Mouse (Mus musculus): ENCODE measurements around the gene Cdc25a. TPM values are rescaled to one million over a fixed set of nuclear protein-coding genes. Genes with fewer than 3 reads are reported as not detected.

The Cdc25a gene
- 39.7 and 58.2 TPM in 2 replicates for total RNA-seq (2017)

DNA sequence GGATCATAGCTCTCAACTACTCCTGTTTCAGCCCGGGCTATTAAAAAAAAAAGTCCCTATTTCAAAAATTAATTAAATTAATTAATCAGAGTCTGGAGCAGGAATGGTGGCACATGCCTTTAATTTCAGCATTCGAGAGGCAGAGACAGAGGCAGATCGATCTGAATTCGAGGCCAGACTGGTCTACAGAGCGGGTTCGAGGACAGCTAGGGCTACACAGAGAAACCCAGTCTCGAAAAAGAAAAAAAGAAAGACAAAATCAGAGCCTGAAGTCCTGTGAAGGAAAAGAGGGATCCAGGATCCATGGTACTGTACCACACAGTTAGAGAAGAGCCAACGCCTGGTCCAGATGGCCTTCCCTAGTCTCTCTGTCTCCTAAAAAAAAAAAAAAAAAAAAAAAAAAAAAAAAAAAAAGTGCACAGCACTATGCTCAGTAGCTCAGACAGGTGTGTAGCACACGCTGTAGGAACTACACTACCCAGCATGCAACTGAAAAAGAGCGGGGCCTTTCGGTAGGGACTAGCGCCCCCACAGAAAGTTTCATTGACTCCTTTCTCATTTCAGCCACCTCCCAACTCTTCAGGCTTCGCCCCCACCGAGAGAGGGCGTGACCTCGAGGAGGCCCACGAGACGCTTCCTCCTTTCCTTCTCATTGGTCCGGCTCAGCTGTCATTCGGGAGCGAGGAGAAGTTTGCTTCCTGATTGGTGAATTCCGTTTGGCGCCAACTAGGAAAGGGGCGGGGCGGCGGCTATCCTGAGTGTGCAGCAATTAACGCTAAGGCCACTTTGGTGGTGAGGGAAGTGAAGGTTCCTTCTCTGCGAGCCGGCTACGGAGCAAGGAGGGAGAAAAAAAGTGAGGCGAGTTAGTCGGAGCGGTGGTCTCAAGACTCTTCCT lies at the start of gene Cdc25a:
TSS of gene Cdc25a (plus strand) at position 783 of the 895 bp plus-strand sequence.
- ATAC-seq (replicated peaks; ENCODE audit: low read depth, poor library complexity, severe bottlenecking): peak; percentile 97

DNA sequence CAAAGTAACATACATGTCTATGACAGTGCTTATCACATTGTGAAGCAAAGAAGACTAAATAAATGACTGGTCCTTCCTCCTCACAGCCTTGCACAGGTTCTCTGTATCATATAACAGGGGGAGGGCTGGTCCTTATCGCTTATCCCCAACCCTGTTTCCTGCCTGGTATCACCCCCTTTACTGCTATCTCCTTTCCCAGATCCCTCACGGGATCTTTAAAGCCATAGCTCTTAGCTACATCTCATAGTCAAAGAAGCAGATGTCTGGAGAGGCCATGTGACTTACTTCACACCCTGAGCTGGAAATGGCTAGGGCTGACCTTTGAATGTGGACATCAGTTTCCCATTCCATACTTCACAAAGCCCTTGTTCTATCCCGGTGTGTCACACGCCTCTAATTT lies 49.6 kb upstream of the Cdc25a start:
- ATAC-seq (replicated peaks; ENCODE audit: low read depth, poor library complexity, severe bottlenecking): no peak

DNA sequence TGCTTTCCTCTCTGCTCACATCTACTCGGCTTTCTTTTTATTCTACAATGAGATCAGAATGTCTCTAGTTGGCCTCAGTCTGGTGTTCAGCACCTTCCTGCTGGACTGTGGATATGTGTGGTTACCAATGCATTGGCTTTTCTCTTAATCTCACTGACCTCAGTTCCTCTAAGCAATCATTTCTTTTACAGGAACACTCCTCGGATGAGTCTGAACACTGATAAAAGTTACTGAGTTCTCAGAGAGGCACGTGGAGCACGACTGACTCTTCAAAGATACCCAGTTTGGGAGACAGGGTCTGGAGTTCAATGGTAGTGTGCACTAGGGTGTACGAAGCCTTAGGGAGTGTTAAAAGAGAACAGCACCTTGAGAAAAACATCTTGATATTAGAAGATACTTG lies 49.2 kb upstream of the Cdc25a start:
- ATAC-seq (replicated peaks; ENCODE audit: low read depth, poor library complexity, severe bottlenecking): no peak

DNA sequence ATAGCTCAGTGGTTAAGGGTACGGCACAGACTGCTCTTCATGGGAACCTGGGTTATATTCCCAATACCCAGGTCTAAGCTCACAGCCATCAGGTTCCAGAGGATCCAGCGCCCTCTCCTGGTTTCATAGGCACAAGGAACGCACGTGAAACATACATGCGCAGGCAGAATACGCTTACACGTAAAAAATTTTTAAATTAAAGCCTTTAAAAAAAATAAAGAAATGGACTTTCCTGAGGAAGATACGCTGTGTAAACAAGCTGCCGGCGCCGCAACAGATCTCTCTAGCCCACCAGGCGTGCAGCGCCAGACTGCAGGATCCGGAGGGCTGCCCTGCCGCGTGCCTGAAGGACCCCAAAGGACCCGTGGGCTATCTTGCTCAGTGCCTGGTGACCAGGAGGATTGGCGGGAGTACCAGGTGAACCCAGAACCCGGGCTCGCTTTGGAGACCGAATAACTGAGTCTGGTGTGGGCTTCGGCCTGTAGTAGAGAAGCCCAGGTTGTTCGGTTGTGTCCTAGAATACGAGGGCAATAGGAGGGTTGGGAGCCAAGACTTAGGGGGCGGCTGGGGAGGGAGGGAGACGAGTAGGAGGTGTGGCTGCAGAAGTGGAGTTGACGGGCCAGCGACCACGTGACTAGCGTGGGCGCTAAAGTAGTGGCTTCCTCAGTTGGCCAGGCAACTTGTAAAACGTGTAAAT lies 42.8 kb upstream of the Cdc25a start, which contains the start of gene Nme6:
TSS of gene Nme6 (plus strand) at position 359 of the 697 bp plus-strand sequence.
- peak; percentile 99 for ATAC-seq (replicated peaks; ENCODE audit: low read depth, poor library complexity, severe bottlenecking)

DNA sequence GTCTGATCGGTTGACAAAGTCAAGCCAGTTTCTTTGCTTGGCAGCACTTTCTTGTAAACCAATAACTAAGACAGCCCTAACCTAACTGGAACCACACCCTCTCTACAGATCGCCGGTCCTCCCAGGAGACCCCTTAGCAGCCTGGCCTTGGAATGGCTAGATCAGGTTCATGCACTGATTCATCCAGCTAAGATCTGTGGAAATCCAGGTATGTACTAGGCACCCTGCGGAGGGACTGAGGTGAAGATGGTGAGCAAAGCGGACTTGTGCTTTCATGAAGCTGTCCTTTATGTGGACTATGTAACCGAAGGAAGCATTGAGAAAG lies 42.3 kb upstream of the Cdc25a start:
- no peak for ATAC-seq (replicated peaks; ENCODE audit: low read depth, poor library complexity, severe bottlenecking)

DNA sequence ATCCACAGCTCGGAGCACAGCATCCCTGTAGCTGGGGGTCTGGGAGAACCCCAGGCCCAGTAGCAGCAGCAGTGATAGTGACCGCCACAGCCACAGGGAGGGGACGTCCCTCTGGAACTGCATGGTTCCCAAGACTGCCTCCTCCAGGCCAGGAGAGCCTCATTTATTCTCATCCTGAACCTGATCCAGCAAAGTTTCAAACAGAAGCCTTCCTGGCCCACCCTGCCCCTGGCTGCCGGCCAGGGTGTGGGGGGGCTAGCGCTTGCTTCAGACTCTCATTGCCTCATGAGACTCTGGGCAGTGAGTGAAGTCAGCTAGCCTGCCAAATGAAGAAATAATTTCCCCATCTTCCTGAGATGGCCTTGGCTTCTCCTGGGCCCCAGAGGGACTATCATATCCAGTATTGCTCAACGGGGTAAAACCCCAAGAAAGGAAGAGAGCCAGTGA lies 26.0 kb upstream of the Cdc25a start, which contains the start of gene Camp:
TSS of gene Camp (minus strand) at position 306 of the 447 bp plus-strand sequence.
- peak; percentile 66 for ATAC-seq (replicated peaks; ENCODE audit: low read depth, poor library complexity, severe bottlenecking)

DNA sequence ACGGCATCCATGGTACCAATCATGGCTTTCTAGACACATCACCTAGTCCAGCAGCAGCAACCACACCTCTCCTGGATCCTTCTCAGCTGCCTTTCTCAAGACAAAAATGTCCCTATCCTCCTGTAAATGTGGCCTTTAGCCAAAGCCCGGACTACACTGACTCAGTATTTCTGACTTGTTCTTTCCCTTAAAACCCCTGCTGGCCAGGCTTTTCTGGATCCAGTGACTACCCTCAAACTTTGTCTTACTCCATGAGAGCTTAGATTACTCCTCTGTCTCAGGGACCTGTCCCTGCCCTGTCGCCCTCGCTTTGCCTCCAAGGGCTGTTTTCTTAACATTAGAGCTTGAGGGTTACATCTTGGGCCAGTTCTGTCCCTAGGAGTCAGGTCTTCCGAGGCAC lies 25.3 kb upstream of the Cdc25a start:
- no peak for ATAC-seq (replicated peaks; ENCODE audit: low read depth, poor library complexity, severe bottlenecking)

DNA sequence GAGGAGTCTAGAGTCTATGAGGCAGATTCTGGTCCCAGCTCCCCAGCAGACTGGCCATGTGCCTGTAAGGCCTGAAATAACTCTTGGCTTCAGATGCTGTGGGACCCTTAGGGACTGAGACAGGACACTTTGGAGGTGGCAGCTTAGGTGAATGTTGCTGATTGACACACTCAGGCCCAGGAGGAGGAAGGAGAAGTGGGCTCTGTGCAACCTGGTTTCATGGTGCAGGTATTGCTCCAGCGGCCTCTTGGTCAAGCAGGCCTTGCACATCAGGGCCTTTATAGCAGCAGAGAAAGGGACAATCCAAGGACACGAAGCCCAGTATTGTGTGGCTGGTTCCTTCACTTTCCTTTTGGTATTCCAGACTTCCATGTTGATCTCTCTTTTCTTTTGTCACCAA lies 21.0 kb upstream of the Cdc25a start:
- no peak for ATAC-seq (replicated peaks; ENCODE audit: low read depth, poor library complexity, severe bottlenecking)

DNA sequence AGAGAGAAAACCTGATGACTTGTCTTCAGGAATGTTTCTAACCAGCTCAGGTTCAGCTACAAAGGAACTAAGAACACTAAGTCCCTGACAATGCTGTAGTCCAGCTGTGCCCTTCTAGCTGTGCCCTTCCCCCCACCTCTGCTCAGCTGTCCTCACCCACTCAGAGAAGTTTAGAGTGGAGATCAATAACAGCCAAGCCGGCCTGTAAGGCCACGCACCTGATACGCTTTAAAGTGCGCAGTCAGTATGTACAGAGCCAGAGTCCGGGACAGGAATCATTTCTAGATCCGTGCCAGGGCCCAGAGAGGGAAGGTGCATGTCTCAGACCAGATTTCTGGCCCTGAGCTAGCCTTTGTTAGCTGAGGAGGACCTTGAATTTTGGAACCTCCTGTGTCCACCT lies 19.4 kb upstream of the Cdc25a start:
- ATAC-seq (replicated peaks; ENCODE audit: low read depth, poor library complexity, severe bottlenecking): no peak

DNA sequence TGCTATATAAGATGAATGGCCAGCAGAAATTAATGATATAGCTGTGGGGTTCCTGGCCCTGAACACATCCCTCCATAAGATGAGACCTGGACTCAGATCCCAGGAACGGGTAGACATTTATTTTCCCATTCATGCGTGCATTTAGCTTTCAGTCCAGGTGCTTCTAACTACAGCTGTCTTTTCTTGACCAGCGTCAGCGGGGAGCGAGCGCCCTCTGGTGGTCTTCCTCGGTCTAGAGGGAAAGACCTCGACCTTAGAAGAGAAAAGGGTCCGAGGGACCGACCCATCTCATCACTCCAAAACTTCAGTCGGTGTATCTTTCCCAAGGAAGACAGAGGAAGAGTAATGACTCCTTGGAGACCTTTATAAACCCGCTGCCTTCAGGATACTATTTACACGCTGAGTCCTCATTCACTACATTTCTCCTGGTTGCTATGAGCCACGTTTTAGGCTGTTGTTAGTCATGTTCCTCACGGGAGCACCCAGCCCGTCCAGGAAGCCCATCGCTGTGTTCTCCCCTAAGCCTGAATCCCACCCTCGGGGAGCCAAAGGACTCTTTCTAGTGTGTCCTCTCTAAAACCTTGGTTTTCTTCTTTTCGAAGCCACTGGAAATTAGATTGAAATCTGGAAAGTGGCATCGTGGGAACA lies 12.9 kb upstream of the Cdc25a start:
- peak; percentile 77 for ATAC-seq (replicated peaks; ENCODE audit: low read depth, poor library complexity, severe bottlenecking)

DNA sequence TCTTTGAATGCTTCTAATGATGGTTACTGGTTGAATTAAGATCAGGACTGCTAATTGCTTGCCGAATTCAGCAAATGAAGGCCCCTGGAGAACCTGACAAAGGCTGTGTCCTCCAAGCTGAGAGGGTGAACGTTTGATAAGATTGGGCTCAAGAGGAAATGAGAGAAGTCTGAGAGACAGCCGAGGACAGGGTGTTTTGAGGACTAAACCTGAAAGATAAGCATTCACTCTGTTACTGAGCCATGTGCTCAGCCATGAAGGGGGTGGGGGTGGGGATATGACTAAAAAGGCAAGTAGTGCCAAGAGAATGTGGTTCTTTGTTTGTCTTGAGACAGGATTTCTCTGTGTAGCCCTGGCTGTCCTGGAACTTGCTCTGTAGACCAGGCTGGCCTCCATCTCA lies 12.3 kb upstream of the Cdc25a start:
- peak; percentile 73 for ATAC-seq (replicated peaks; ENCODE audit: low read depth, poor library complexity, severe bottlenecking)

DNA sequence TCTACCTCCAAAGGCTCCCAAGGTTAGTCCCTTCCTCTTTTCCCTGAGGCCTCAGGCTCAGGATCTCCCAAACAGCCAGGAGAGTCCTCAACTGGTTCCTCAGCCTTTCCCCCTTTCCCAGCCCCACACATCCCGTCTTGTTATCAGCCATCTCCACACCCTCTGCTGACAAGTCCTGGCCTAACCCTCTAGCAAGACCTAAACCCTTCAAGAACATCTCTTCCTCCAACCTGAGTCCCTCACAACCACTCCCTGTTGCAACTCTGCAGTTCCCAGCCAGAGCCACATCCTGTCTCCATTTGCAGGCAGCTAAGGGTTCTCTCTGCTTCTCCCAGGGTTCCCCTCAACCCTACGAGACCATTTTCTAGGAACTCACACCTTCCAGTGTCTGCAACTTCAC lies 9.2 kb upstream of the Cdc25a start:
- ATAC-seq (replicated peaks; ENCODE audit: low read depth, poor library complexity, severe bottlenecking): no peak

DNA sequence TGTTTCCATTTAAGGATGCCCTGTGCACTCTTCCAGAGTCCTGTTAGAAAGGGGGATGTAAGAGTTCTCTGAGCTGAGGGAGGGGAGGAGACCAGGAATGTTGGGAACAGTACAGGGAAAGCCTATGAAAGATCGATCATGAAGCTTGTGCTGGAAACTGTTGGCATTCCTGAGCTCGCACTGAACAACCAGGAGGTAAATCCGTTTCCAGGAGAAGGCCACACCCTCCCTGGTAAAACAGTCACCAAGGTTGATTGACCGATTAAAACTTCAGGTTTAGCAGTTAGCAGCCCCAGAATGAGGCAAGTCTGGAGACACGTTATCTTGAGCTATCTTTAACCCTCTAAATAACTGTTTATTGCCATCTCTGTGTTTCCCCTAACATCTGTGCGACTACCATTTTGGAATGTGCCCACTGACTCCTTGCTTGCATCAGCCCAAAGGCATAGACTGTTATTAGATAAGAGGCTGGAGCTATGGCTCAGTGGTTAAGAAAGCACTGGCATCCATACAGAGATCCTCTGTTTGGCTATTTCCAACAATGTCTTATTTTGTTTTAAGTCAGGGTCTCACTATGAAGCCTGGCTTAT lies 4.3 kb upstream of the Cdc25a start:
- no peak for ATAC-seq (replicated peaks; ENCODE audit: low read depth, poor library complexity, severe bottlenecking)

DNA sequence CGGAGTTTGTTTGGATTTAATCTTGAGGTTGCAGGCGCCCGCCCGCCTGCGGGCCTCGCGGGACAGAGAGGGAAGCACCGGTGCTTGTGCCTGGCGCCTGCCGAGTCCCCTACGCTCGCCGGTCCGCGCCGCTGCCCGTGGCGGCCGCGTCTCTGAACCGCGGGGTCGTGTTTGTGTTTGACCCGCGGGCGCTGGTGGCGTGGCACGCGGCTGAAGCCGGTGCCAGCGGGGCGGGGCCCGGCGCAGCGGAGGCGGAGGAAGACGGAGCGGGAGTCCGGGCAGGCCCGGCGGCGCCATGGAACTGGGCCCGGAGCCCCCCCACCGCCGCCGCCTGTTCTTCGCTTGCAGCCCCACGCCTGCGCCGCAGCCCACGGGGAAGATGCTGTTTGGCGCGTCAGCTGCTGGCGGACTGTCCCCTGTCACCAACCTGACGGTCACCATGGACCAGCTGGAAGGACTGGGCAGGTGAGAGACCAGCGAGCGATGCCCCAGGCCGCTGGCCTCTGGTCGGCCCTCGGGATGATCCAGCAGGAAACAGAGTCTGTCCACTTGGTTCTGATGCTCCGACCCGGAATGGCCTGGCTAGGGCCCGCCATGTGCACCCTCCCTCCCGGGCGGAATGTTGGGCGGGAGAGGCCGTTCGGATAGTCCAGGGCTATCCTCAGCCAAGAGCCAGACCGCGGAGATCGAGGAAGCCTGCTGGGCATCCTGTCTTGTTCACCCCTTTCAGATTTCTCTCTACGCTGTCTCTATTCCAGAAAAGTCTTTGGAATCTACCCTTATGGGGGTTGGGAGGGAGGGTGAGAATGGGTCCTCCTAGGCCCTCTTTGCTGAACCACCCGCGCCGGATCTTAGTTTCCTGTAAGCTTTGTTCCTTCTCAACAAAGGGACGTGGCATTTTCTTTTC lies 569 bp downstream of the Cdc25a start:
- ATAC-seq (replicated peaks; ENCODE audit: low read depth, poor library complexity, severe bottlenecking): 0 out of 2 replicates have a peak, but pooled peaks have one; percentile 3

DNA sequence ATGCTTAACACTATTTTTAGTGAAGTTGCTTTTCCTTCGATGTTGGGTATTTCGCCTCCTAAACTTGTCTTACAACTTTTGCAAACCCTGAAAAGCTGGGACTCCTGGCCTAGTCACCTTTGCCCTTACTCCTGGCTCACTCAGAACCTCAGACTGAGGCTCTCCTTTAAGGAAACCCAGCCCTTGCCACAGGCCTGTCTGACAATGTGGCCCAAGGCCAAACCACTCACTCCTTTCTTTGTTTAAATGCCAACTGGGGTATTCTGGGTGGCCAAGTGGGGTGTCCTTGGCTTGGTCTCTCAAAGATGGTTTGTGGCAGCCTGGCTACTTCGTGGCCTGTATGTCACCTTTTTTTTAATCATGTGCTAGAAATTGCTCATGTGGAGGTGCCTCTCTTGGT lies 1.4 kb downstream of the Cdc25a start:
- ATAC-seq (replicated peaks; ENCODE audit: low read depth, poor library complexity, severe bottlenecking): no peak

DNA sequence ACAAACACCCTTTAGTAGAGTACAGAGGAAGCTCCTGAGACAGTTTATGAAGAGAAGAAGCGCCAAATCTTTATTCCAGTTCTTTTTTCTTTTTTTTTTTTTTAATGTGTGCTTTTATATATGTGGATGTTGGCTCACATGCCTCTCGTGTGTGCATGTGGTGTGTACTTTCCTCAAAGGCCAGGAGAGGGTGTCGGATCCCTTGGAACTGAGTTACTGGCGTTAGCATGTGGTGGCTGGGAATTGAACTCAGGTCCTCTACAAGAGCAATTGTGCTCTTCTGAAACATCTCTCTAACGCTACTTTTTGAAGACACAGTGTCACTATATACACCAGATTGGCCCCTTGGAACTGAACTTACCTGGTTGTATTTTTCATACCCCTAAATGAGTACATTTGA lies 2.3 kb downstream of the Cdc25a start:
- ATAC-seq (replicated peaks; ENCODE audit: low read depth, poor library complexity, severe bottlenecking): no peak

DNA sequence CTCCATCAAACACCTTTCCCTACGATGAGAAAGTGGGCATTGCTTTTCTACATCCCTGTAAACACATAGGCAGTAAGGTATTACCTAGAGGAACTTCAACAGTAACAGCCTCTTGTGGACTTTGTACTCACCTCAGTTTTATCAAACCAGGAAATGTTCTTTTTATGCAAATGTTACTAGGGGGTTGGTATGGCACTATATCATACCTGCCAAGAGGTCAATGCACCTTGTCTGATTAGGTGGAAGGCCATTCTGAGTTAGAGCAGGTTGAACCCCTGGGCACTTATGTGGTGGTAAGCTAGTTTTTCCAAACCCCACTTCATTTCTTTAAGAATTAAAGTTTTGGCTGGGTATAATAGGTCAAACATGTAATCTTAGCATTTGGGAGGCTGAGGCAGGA lies 3.9 kb downstream of the Cdc25a start:
- ATAC-seq (replicated peaks; ENCODE audit: low read depth, poor library complexity, severe bottlenecking): no peak

DNA sequence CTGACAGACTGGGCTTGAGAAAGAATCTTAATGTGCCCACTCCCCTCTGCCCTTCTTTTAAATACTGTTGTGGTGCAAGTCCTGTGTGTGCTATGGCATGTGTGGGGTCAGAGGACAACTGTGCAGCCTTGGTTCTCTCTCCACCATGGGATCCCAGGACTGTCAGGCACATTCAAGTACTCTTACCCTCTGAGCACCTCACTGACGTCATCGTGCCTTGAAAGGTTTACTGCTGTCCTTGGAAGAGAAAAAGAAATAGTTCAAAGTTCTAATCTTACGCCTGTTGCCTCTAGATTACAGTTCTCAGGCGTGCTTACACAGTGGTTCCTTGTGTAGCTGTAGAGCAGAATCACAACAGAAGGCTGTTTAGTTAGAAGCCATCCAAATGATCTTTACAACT lies 10.9 kb downstream of the Cdc25a start:
- ATAC-seq (replicated peaks; ENCODE audit: low read depth, poor library complexity, severe bottlenecking): no peak

DNA sequence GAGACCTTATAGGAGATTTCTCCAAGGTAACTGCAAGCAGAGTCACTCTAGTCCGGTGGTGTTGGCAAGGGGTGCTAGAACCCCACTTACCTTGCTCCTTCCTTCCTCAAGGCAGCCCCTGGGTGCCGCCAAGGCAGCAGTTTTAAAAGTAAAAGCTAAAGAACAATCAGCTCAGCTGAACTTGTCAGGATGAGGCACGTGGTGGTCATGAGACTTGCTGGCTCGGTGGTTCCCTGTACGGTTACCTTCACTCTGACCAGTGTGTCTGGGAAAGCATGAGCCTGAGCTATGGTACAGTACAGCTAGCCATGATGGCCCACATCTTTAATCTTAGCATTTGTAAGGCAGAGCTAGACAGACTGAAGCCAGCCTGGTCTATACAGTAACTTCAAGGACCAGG lies 11.9 kb downstream of the Cdc25a start:
- no peak for ATAC-seq (replicated peaks; ENCODE audit: low read depth, poor library complexity, severe bottlenecking)

All from common myeloid progenitor, adult 5-6 weeks (primary cell).